Mouse (Mus musculus) limb, embryonic 10.5 days (tissue): Measurements from ENCODE around the gene H2-Ob. TPM values are rescaled to one million over a fixed set of nuclear protein-coding genes. Genes with fewer than 3 reads are reported as not detected.
"Not testable (repeated sequence)": the region's sequence is repeated elsewhere in the genome, so short reads cannot be mapped to it uniquely, and the experiment has no call there.

Experiments
- DNase-seq: peaks from one replicate; pipeline ENCODE4 v3.0.0-alpha.2; 2017; ENCODE audit warnings: low spot score
- H3K27ac ChIP-seq: fragments of 300-500 bp; sonication (generic); 2 replicates; pipeline ENCODE4 v1.5.1; 2016; ENCODE audit warnings: mild to moderate bottlenecking
- H3K27me3 ChIP-seq: fragments of 300-500 bp; sonication (generic); 2 replicates; pipeline ENCODE4 v1.6.1; 2016; ENCODE audit warnings: low read depth, mild to moderate bottlenecking; ENCODE audit not compliant: poor library complexity, severe bottlenecking
- H3K36me3 ChIP-seq: fragments of 300-500 bp; sonication (generic); 2 replicates; pipeline ENCODE4 v1.6.1; 2016; ENCODE audit warnings: mild to moderate bottlenecking, moderate library complexity
- H3K4me1 ChIP-seq: fragments of 300-500 bp; sonication (generic); 2 replicates; pipeline ENCODE4 v1.6.1; 2016
- H3K4me3 ChIP-seq: fragments of 300-500 bp; sonication (generic); 2 replicates; pipeline ENCODE4 v1.5.1; 2016; ENCODE audit warnings: mild to moderate bottlenecking, moderate library complexity
- H3K9me3 ChIP-seq: fragments of 300-500 bp; sonication (generic); replicated peaks from 2 replicates; pipeline ENCODE4 v1.6.1; 2016; ENCODE audit warnings: mild to moderate bottlenecking
- WGBS: fragments of 180-500 bp; shearing (Covaris S2); methylation state at CpG from one replicate; pipeline ENCODE4 v1.1.7; 2016; 5-methylcytosine and 5-hydroxymethylcytosine counted together
- polyA plus RNA-seq: library from polyadenylated mRNA; unstranded; fragments of >200 nt; fragmentation: Nextera tagmentation; extraction: Ambion mirVana; gene quantifications from 2 replicates; pipeline ENCODE4 v1.2.1, GENCODE M21; 2016

H2-Ob gene
- polyA plus RNA-seq, 1 experiment from 2014 or later, result not detected

DNA sequence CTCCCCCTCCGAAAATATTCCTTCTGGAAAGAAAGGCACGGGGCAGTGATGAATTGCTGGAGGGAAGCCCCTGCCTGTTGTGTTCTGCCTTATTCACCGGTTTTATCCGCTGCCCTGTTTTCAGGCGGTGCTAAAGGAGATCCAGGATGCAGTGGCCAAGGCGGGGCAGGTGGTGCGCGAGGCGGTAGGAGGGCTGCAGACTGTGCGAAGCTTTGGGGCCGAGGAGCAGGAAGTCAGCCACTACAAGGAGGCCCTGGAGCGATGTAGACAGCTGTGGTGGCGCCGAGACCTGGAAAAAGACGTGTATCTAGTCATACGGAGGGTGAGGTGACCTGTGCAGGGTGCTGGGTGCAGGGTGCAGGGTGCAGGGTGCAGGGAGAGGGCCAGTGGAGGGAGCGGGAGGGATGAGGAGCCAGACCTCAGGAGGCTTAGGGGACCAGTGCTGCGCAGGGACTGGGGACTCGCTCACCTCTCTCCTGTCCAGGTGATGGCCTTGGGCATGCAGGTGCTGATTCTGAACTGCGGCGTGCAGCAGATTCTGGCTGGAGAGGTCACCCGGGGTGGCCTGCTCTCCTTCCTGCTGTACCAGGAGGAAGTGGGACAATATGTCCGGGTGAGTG is 26.8 kb upstream of the H2-Ob start:
- no peak for DNase-seq
- 0 out of 2 replicates have a peak, but pooled peaks cover 3% of the 10 kb centered on the region for H3K9me3 ChIP-seq
- H3K4me3 ChIP-seq, result no peak overlapping the region
- H3K27me3 ChIP-seq, result peaks cover 88% of the 10 kb centered on the region
- H3K27ac ChIP-seq, result no peak overlapping the region
- WGBS, result 19% methylated on average over 23 of the region's 23 CpGs
- peaks cover 7% of the 10 kb centered on the region; the same call in 1 of the 2 replicates for H3K4me1 ChIP-seq
- H3K36me3 ChIP-seq, result no peaks in the 10 kb centered on the region

GRCm38 (mm10) chr17:34213936-34214335 is 24.8 kb upstream of the H2-Ob start:
- WGBS, result 46% methylated on average over 21 of the region's 21 CpGs
- Histone ChIP-seq H3K9me3 (0 out of 2 replicates have a peak, but pooled peaks cover 4% of the 10 kb centered on the region), H3K4me1 (peaks cover 7% of the 10 kb centered on the region; the same call in 1 of the 2 replicates), H3K27ac (no peak overlapping the region), H3K4me3 (no peak overlapping the region), H3K36me3 (no peaks in the 10 kb centered on the region), H3K27me3 (peaks cover 71% of the 10 kb centered on the region)
- DNase-seq, result no peak

- H3K4me3 ChIP-seq, result no peak overlapping the region
- no peaks in the 10 kb centered on the region for H3K36me3 ChIP-seq
- H3K27me3 ChIP-seq, result peaks cover 58% of the 10 kb centered on the region
- H3K9me3 ChIP-seq, result 0 out of 2 replicates have a peak, but pooled peaks cover 2% of the 10 kb centered on the region
- no peak overlapping the region for H3K27ac ChIP-seq
- H3K4me1 ChIP-seq, result peaks cover 7% of the 10 kb centered on the region; the same call in 1 of the 2 replicates
- 85% methylated on average over 12 of the region's 12 CpGs for WGBS
- DNase-seq, result no peak
These were observed 23.5 kb upstream of the H2-Ob start for GRCm38 (mm10) chr17:34215176-34215575.

DNA sequence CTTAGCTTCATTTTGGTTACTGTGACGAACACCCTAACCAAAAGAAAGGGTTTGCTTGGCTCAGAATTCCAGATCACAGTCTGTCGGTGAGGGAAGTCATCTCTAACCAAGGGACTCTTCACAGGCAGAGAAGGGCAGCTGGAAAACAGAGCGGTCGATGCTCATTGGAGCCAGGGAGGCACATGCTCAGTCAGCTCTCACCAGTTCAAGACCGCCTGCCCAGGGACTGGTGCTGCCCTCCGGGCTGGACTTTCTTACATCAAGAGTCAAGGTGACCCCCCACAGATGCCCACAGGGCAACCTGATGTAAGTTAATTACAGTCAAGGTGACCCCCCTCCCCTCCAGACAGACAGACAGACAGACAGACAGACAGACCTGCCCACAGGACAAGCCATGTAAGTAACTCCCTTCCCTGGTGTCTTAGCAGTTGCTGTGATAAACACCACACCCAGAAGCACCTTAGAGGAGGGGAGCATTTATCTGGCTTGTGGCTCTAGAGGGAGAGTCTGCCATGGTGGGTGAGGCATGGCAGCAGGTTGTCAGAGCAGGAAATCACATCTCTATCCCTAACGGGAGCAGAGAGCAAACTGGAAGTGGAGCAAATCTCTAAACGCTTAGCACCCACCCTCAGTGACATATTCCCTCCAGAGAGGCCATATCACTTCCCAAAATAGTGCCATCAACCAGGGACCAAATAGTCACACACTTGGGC is 21.3 kb upstream of the H2-Ob start:
- Histone ChIP-seq H3K9me3 (0 out of 2 replicates have a peak, but pooled peaks cover 2% of the 10 kb centered on the region), H3K36me3 (no peaks in the 10 kb centered on the region), H3K4me3 (no peak overlapping the region), H3K27me3 (peaks cover 36% of the 10 kb centered on the region), H3K4me1 (0 out of 2 replicates have a peak, but pooled peaks cover 4% of the 10 kb centered on the region), H3K27ac (no peak overlapping the region)
- DNase-seq, result no peak
- 91% methylated on average over 8 of the region's 8 CpGs for whole genome bisulfite sequencing

DNA sequence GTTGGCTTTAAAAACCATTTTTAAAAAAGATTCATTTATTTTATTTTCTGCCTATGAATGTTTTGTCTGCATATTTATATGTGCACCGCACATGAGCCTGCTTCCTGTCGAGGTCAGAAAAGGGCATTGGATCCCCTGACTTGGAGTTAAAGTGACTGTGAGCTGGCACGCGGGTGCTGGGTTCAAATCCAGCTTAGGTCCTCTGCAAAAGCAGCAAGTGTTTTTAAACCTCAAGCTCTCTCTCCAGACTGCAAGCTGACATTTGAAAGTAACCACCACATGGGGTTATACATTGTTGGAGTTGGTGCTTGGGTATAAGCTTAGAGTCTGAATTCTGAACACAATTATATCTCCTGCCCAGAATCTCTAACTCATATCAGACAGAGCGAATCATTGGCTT is 20.7 kb upstream of the H2-Ob start:
- H3K27me3 ChIP-seq, result peaks cover 30% of the 10 kb centered on the region
- no peaks in the 10 kb centered on the region for H3K36me3 ChIP-seq
- 0 out of 2 replicates have a peak, but pooled peaks cover 2% of the 10 kb centered on the region for H3K9me3 ChIP-seq
- 0 out of 2 replicates have a peak, but pooled peaks cover 4% of the 10 kb centered on the region for H3K4me1 ChIP-seq
- WGBS, result 92% methylated on average over 5 of the region's 5 CpGs
- no peak overlapping the region for H3K27ac ChIP-seq
- no peak for DNase-seq
- no peak overlapping the region for H3K4me3 ChIP-seq

DNA sequence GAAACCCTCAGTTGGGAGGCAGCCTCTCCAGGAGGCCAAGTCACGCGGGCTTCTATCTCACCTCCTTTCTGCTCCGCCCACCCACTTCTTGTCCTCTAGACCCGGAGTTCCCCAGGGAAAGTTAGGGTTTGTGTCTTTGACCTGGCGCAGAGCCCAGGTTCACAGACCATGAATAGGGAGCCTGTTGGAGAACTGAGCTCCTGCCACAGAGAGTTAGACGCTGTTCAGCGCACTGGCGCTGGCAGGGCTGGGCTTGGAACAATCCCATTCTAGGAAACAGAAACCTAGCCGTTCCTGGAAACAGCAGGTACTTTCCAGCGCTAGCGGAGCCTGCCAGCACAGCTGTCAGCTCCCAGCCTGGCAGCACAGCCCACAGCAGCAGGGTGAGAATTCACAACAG is 20.0 kb upstream of the H2-Ob start:
- no peak overlapping the region for H3K27ac ChIP-seq
- H3K36me3 ChIP-seq, result no peaks in the 10 kb centered on the region
- no peak overlapping the region for H3K4me3 ChIP-seq
- DNase-seq, result no peak
- H3K9me3 ChIP-seq, result 0 out of 2 replicates have a peak, but pooled peaks cover 2% of the 10 kb centered on the region
- peaks cover 23% of the 10 kb centered on the region for H3K27me3 ChIP-seq
- 89% methylated on average over 11 of the region's 11 CpGs for WGBS
- H3K4me1 ChIP-seq, result 0 out of 2 replicates have a peak, but pooled peaks cover 4% of the 10 kb centered on the region

- H3K4me3 ChIP-seq, H3K9me3 ChIP-seq, H3K27ac ChIP-seq, DNase-seq, H3K4me1 ChIP-seq, H3K36me3 ChIP-seq: not testable (repeated sequence)
- H3K27me3 ChIP-seq, result peaks cover 19% of the 10 kb centered on the region
- 89% methylated on average over 9 of the region's 11 CpGs for WGBS
These were observed 19.6 kb upstream of the H2-Ob start for GRCm38 (mm10) chr17:34219096-34219495.

DNA sequence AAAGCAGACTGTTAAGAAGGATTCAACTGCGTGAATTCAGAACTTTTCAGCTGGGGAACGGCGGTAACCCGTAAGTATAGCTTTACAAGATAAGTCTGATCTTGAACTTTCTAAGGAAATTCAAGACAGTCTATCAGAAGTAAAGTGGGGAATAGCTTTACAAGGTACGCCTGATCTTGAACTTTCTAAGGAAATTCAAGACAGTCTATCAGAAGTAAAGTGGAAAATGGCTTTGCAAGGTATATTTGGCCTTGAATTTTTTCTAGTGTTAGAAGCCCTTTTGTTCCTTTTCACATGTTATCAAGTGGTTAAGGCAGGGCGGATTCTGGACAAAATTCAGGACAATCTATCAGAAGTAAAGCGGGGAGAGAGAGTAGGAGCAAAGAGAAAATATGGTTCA is 18.9 kb upstream of the H2-Ob start:
- H3K27me3 ChIP-seq, result peaks cover 12% of the 10 kb centered on the region
- H3K27ac ChIP-seq, H3K4me3 ChIP-seq, H3K36me3 ChIP-seq, H3K9me3 ChIP-seq, DNase-seq, H3K4me1 ChIP-seq: not testable (repeated sequence)
- 94% methylated on average over 4 of the region's 7 CpGs for WGBS

GRCm38 (mm10) chr17:34220401-34220800 is 18.3 kb upstream of the H2-Ob start:
- not testable (repeated sequence) for H3K4me1 ChIP-seq, DNase-seq, H3K27me3 ChIP-seq, H3K27ac ChIP-seq, H3K4me3 ChIP-seq, H3K36me3 ChIP-seq, H3K9me3 ChIP-seq
- WGBS, result 100% methylated on average over 7 of the region's 16 CpGs

DNA sequence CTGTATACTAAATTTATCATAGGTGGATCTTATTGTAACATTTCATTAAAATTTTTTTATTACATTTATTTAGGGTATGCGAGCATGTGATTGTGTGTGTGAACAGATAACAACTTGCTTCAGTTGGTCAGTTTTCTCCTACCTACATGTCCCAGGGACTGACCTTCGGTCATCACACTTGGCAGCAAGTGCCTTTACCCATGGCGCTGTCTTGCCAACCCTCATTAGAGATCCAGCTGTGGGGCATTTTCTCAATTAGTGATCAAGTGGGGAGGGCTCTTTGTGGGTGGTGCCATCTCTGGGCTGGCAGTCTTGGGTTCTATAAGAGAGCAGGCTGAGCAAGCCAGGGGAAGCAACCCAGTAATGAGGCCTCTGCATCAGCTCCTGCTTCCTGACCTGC is 13.9 kb upstream of the H2-Ob start:
- H3K9me3 ChIP-seq, result 0 out of 2 replicates have a peak, but pooled peaks cover 2% of the 10 kb centered on the region
- H3K36me3 ChIP-seq, result no peaks in the 10 kb centered on the region
- H3K4me1 ChIP-seq, result no peaks in the 10 kb centered on the region
- WGBS, result 92% methylated on average over 3 of the region's 3 CpGs
- no peak for DNase-seq
- H3K27ac ChIP-seq, result no peak overlapping the region
- H3K27me3 ChIP-seq, result no peaks in the 10 kb centered on the region
- H3K4me3 ChIP-seq, result no peak overlapping the region

- Histone ChIP-seq H3K4me3 (no peak overlapping the region), H3K9me3 (0 out of 2 replicates have a peak, but pooled peaks cover 2% of the 10 kb centered on the region), H3K4me1 (no peaks in the 10 kb centered on the region), H3K27ac (no peak overlapping the region), H3K27me3 (no peaks in the 10 kb centered on the region), H3K36me3 (no peaks in the 10 kb centered on the region)
- 96% methylated on average over 8 of the region's 8 CpGs for WGBS
- DNase-seq, result no peak
These were observed 13.3 kb upstream of the H2-Ob start for GRCm38 (mm10) chr17:34225426-34225825.

GRCm38 (mm10) chr17:34225911-34226310 is 12.8 kb upstream of the H2-Ob start:
- not testable (repeated sequence) for H3K4me3 ChIP-seq, H3K27ac ChIP-seq, DNase-seq

DNA sequence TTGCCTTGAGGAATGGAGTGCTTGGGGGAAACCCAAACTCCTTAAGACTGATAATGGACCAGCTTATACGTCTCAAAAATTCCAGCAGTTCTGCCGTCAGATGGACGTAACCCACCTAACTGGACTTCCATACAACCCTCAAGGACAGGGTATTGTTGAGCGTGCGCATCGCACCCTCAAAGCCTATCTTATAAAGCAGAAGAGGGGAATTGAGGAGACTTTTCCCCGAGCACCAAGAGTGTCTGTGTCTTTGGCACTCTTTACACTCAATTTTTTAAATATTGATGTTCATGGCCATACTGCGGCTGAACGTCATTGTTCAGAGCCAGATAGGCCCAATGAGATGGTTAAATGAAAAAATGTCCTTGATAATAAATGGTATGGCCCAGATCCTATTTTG is 7.7 kb upstream of the H2-Ob start:
- not testable (repeated sequence) for H3K9me3 ChIP-seq, H3K4me3 ChIP-seq, H3K27me3 ChIP-seq, H3K27ac ChIP-seq, DNase-seq, H3K36me3 ChIP-seq, H3K4me1 ChIP-seq
- 91% methylated on average over 9 of the region's 9 CpGs for WGBS

More at GRCm38 (mm10) chr17:34225911-34226310, 12.8 kb upstream of the H2-Ob start:
- not testable (repeated sequence) for H3K9me3 ChIP-seq, H3K27me3 ChIP-seq, H3K36me3 ChIP-seq, H3K4me1 ChIP-seq
- 95% methylated on average over 17 of the region's 23 CpGs for WGBS
